Mouse (Mus musculus): ENCODE data around the gene Htt. TPM values are rescaled to one million over a fixed set of nuclear protein-coding genes. Genes with fewer than 3 reads are reported as not detected.

Gene Htt
- total RNA-seq, 2 experiments from 2014 or later = 25.1 to 36.2 TPM

- no peak for ATAC-seq (replicated peaks; ENCODE audit: poor library complexity, severe bottlenecking)
These were observed 166.1 kb downstream of the Htt start for GRCm38 (mm10) chr5:34927648-34928047.

GRCm38 (mm10) chr5:34930151-34930975, 168.8 kb downstream of the Htt start:
- ATAC-seq (replicated peaks; ENCODE audit: poor library complexity, severe bottlenecking) = no peak

GRCm38 (mm10) chr5:34931091-34931490, 169.6 kb downstream of the Htt start:
- no peak for ATAC-seq (replicated peaks; ENCODE audit: poor library complexity, severe bottlenecking)

- ATAC-seq (replicated peaks; ENCODE audit: poor library complexity, severe bottlenecking) = no peak; the same call in 1 of the 2 replicates
These were observed 170.2 kb downstream of the Htt start for GRCm38 (mm10) chr5:34931516-34932457.

GRCm38 (mm10) chr5:34932458-34932806, 170.9 kb downstream of the Htt start:
- ATAC-seq (replicated peaks; ENCODE audit: poor library complexity, severe bottlenecking) = no peak

GRCm38 (mm10) chr5:34933461-34933860, 171.9 kb downstream of the Htt start:
- 0 out of 2 replicates have a peak, but pooled peaks have one; percentile 40 for ATAC-seq (replicated peaks; ENCODE audit: poor library complexity, severe bottlenecking)

GRCm38 (mm10) chr5:34941710-34942470, 180.3 kb downstream of the Htt start:
- ATAC-seq (replicated peaks; ENCODE audit: poor library complexity, severe bottlenecking) = no peak

GRCm38 (mm10) chr5:34943428-34943827, 181.9 kb downstream of the Htt start:
- peak; percentile 92 for ATAC-seq (replicated peaks; ENCODE audit: poor library complexity, severe bottlenecking)

GRCm38 (mm10) chr5:34948861-34949760, 187.6 kb downstream of the Htt start, which contains the start of gene Rgs12:
TSS of gene Rgs12 (plus strand) at chr5:34949445.
- ATAC-seq (replicated peaks; ENCODE audit: poor library complexity, severe bottlenecking) = peak; percentile 84

- no peak for ATAC-seq (replicated peaks; ENCODE audit: poor library complexity, severe bottlenecking)
These were observed 188.2 kb downstream of the Htt start for GRCm38 (mm10) chr5:34949769-34950211.

GRCm38 (mm10) chr5:34950486-34951160, 189.1 kb downstream of the Htt start:
- ATAC-seq (replicated peaks; ENCODE audit: poor library complexity, severe bottlenecking) = no peak

- ATAC-seq (replicated peaks; ENCODE audit: poor library complexity, severe bottlenecking) = no peak
These were observed 189.8 kb downstream of the Htt start for GRCm38 (mm10) chr5:34951161-34951834.

GRCm38 (mm10) chr5:34954508-34954907, 193.0 kb downstream of the Htt start:
- no peak for ATAC-seq (replicated peaks; ENCODE audit: poor library complexity, severe bottlenecking)

- peak; percentile 54 for ATAC-seq (replicated peaks; ENCODE audit: poor library complexity, severe bottlenecking)
These were observed 194.1 kb downstream of the Htt start for GRCm38 (mm10) chr5:34955630-34956029.

- no peak for ATAC-seq (replicated peaks; ENCODE audit: poor library complexity, severe bottlenecking)
These were observed 194.6 kb downstream of the Htt start for GRCm38 (mm10) chr5:34956151-34956550.

GRCm38 (mm10) chr5:34957015-34957414, 195.5 kb downstream of the Htt start:
- no peak for ATAC-seq (replicated peaks; ENCODE audit: poor library complexity, severe bottlenecking)

GRCm38 (mm10) chr5:34960021-34960420, 198.5 kb downstream of the Htt start:
- ATAC-seq (replicated peaks; ENCODE audit: poor library complexity, severe bottlenecking) = no peak

Measured in granulocyte monocyte progenitor cell, adult 5-6 weeks (primary cell).